In genomic region chr2:157471292-157471691, GRCm38 (mm10) we compare ENCODE assay signal across 9 mouse cellular contexts. TPM values are rescaled to one million over a fixed set of nuclear protein-coding genes. Genes with fewer than 3 reads are reported as not detected.
DNase-seq lines count a peak whose midpoint lies in the region; ATAC-seq and TF ChIP-seq lines count a peak whose summit lies in the region.
"Had no signal": no experiment of that assay in that cellular context is flagged by ENCODE, and none has a peak within 500 bp of the region (broad histone marks: within the 10 kb centered on the region; RNA-seq: fewer than 3 reads in every experiment).

No protein-coding gene starts in this region.

- 76% methylated on average over 7 of the region's 7 CpGs for WGBS in forebrain, embryonic 12.5 days
- 53% methylated on average over 7 of the region's 7 CpGs for WGBS in forebrain, postnatal 0 days
- WGBS in neural tube, embryonic 11.5 days, result 72% methylated on average over 7 of the region's 7 CpGs
- 69% methylated on average over 7 of the region's 7 CpGs for WGBS in limb, embryonic 11.5 days
- 61% methylated on average over 7 of the region's 7 CpGs for WGBS in stomach, embryonic 16.5 days

- DNase-seq in forebrain, postnatal 0 days, result no peak
- no peak for DNase-seq in neural tube, embryonic 11.5 days (ENCODE audit: low spot score)
- no peak for DNase-seq in neural tube, embryonic 10.5 days (ENCODE audit: extremely low spot score, low spot score)
- no peak for DNase-seq in limb, embryonic 11.5 days (ENCODE audit: low spot score)
- no peak for DNase-seq in testis, postnatal 14 days (ENCODE audit: low spot score)
- no peak for DNase-seq in heart, postnatal 4 days

- no peaks in the 10 kb centered on the region for H3K27me3 ChIP-seq in forebrain, embryonic 12.5 days
- H3K27me3 ChIP-seq in forebrain, postnatal 0 days (ENCODE audit: insufficient read depth, low read length), result no peaks in the 10 kb centered on the region
- no peaks in the 10 kb centered on the region for H3K27me3 ChIP-seq in neural tube, embryonic 11.5 days (ENCODE audit: control insufficient read depth, insufficient read depth, low read length)
- no peaks in the 10 kb centered on the region for H3K27me3 ChIP-seq in limb, embryonic 11.5 days (ENCODE audit: control insufficient read depth, insufficient read depth, low read length)
- no peaks in the 10 kb centered on the region for H3K27me3 ChIP-seq in stomach, embryonic 16.5 days (ENCODE audit: control insufficient read depth, insufficient read depth, low read length)

- H3K27ac ChIP-seq in forebrain, embryonic 12.5 days, result peak overlapping the region; percentile 99
- no peak overlapping the region for H3K27ac ChIP-seq in forebrain, postnatal 0 days (ENCODE audit: low read depth, low read length)
- 0 out of 2 replicates have a peak overlapping the region, but pooled peaks have one; percentile 97 for H3K27ac ChIP-seq in neural tube, embryonic 11.5 days (ENCODE audit: low read depth, low read length)
- peak overlapping the region; percentile 92 for H3K27ac ChIP-seq in limb, embryonic 11.5 days (replicated peaks; ENCODE audit: low read depth, low read length)
- peak overlapping the region; percentile 61 for H3K27ac ChIP-seq in stomach, embryonic 16.5 days (ENCODE audit: low read length)

- H3K4me3 ChIP-seq in forebrain, embryonic 12.5 days (replicated peaks), result no peak overlapping the region
- no peak overlapping the region for H3K4me3 ChIP-seq in forebrain, postnatal 0 days (ENCODE audit: low read depth, low read length)
- no peak overlapping the region for H3K4me3 ChIP-seq in neural tube, embryonic 11.5 days (ENCODE audit: low read depth, low read length)
- H3K4me3 ChIP-seq in limb, embryonic 11.5 days (ENCODE audit: low read depth, low read length), result no peak overlapping the region
- no peak overlapping the region for H3K4me3 ChIP-seq in stomach, embryonic 16.5 days (replicated peaks; ENCODE audit: low read length)

- TF ChIP-seq CTCF in forebrain, postnatal 0 days (IDR thresholded peaks at IDR 0.05; ENCODE audit: low read depth), result no peak

- peaks cover 68% of the 10 kb centered on the region for H3K4me1 ChIP-seq in forebrain, embryonic 12.5 days
- H3K4me1 ChIP-seq in forebrain, postnatal 0 days (ENCODE audit: insufficient read depth), result peaks cover 12% of the 10 kb centered on the region; the same call in 1 of the 2 replicates
- peaks cover 49% of the 10 kb centered on the region for H3K4me1 ChIP-seq in neural tube, embryonic 11.5 days (ENCODE audit: control insufficient read depth, insufficient read depth, low read length)
- H3K4me1 ChIP-seq in limb, embryonic 11.5 days (ENCODE audit: control insufficient read depth, insufficient read depth, low read length), result peaks cover 58% of the 10 kb centered on the region
- peaks cover 28% of the 10 kb centered on the region for H3K4me1 ChIP-seq in stomach, embryonic 16.5 days (ENCODE audit: control insufficient read depth, insufficient read depth, low read length)

- H3K36me3 ChIP-seq in forebrain, embryonic 12.5 days (replicated peaks), result peaks cover 58% of the 10 kb centered on the region
- H3K36me3 ChIP-seq in forebrain, postnatal 0 days (ENCODE audit: insufficient read depth), result peaks cover 55% of the 10 kb centered on the region
- H3K36me3 ChIP-seq in neural tube, embryonic 11.5 days (ENCODE audit: control insufficient read depth, insufficient read depth, low read length), result peaks cover 13% of the 10 kb centered on the region
- peaks cover 20% of the 10 kb centered on the region for H3K36me3 ChIP-seq in limb, embryonic 11.5 days (ENCODE audit: control insufficient read depth, insufficient read depth, low read length)
- H3K36me3 ChIP-seq in stomach, embryonic 16.5 days (ENCODE audit: control insufficient read depth, insufficient read depth, low read length), result peaks cover 21% of the 10 kb centered on the region; the same call in 1 of the 2 replicates

- no peaks in the 10 kb centered on the region for H3K9me3 ChIP-seq in forebrain, embryonic 12.5 days
- no peaks in the 10 kb centered on the region for H3K9me3 ChIP-seq in forebrain, postnatal 0 days (ENCODE audit: low read length)
- no peaks in the 10 kb centered on the region for H3K9me3 ChIP-seq in neural tube, embryonic 11.5 days (ENCODE audit: control insufficient read depth, low read length)
- no peaks in the 10 kb centered on the region for H3K9me3 ChIP-seq in limb, embryonic 11.5 days (ENCODE audit: control insufficient read depth, low read length)
- H3K9me3 ChIP-seq in stomach, embryonic 16.5 days (replicated peaks; ENCODE audit: control insufficient read depth, low read length), result no peaks in the 10 kb centered on the region

- peak overlapping the region; percentile 21; the same call in 1 of the 2 replicates for H3K9ac ChIP-seq in forebrain, embryonic 12.5 days
- no peak overlapping the region for H3K9ac ChIP-seq in forebrain, postnatal 0 days
- H3K9ac ChIP-seq in neural tube, embryonic 11.5 days (ENCODE audit: low read length), result peak overlapping the region; percentile 22
- peak overlapping the region; percentile 9; the same call in 1 of the 2 replicates for H3K9ac ChIP-seq in limb, embryonic 11.5 days (ENCODE audit: low read length)
- H3K9ac ChIP-seq in stomach, embryonic 16.5 days (ENCODE audit: low read length), result peak overlapping the region; percentile 34

- no peak overlapping the region for H3K4me2 ChIP-seq in forebrain, embryonic 12.5 days
- H3K4me2 ChIP-seq in forebrain, postnatal 0 days (ENCODE audit: low read depth), result no peak overlapping the region
- H3K4me2 ChIP-seq in neural tube, embryonic 11.5 days (ENCODE audit: low read depth), result no peak overlapping the region
- H3K4me2 ChIP-seq in limb, embryonic 11.5 days (ENCODE audit: low read depth, severe bottlenecking), result no peak overlapping the region
- no peak overlapping the region for H3K4me2 ChIP-seq in stomach, embryonic 16.5 days (ENCODE audit: low read depth, low read length)

- no peak for ATAC-seq in forebrain, embryonic 12.5 days (ENCODE audit: low FRiP score)
- ATAC-seq in forebrain, postnatal 0 days, result no peak
- ATAC-seq in neural tube, embryonic 11.5 days (ENCODE audit: insufficient read depth, low FRiP score, low TSS enrichment), result no peak
- no peak for ATAC-seq in limb, embryonic 11.5 days (ENCODE audit: insufficient number of reproducible peaks, low FRiP score, low TSS enrichment, low read depth)
- ATAC-seq in stomach, embryonic 16.5 days (ENCODE audit: insufficient read depth, low FRiP score), result no peak
- ATAC-seq: CD4-positive, CD25-positive, alpha-beta regulatory T cell, adult 4 months had no signal

RNA-seq across cellular contexts. Expression of gene Src, which starts 53.0 kb away (rescaled TPM):
- polyA plus RNA-seq in forebrain, embryonic 12.5 days (2016; fragmentation: Nextera tagmentation; extraction: Ambion mirVana), result 35.1 and 38.0 TPM in 2 replicates
- total RNA-seq in forebrain, postnatal 0 days (2014; rRNA removed), result 96.0 and 124 TPM in 2 replicates
- polyA plus RNA-seq in forebrain, postnatal 0 days (2015; fragmentation: Nextera tagmentation; extraction: Ambion mirVana), result 22.8 and 29.1 TPM in 2 replicates
- polyA plus RNA-seq in neural tube, embryonic 11.5 days (2014; fragmentation: Nextera tagmentation; extraction: Ambion mirVana), result 15.1 and 17.8 TPM in 2 replicates
- 13.2 and 18.5 TPM in 2 replicates for polyA plus RNA-seq in limb, embryonic 11.5 days (2014; fragmentation: Nextera tagmentation; extraction: Ambion mirVana)
- 12.1 and 14.7 TPM in 2 replicates for polyA plus RNA-seq in stomach, embryonic 16.5 days (2015; fragmentation: Nextera tagmentation; extraction: Ambion mirVana)
- total RNA-seq in heart, postnatal 4 days (2021), result 10 to 100 TPM; 11.8 to 13.7 TPM
